Mouse (Mus musculus) bone marrow macrophage, adult 2 months (primary cell): Measurements from ENCODE around the gene Vinac1.

Experiments used
- CTCF ChIP-seq: IDR thresholded peaks from 2 replicates; pipeline ENCODE4 v1.5.1; 2012; ENCODE audit warnings: low read depth, mild to moderate bottlenecking, low read length, moderate library complexity
- POLR2A ChIP-seq: IDR thresholded peaks from 2 replicates; pipeline ENCODE4 v1.6.1; 2012; ENCODE audit warnings: mild to moderate bottlenecking, low read depth, low read length, borderline replicate concordance

GRCm38 (mm10) chr2:129061456-129062059 lies 13.6 kb upstream of the Vinac1 start:
- TF ChIP-seq CTCF (no peak), POLR2A (no peak)
